Mouse (Mus musculus): ENCODE data around the gene Gpbar1. TPM values are rescaled to one million over a fixed set of nuclear protein-coding genes. Genes with fewer than 3 reads are reported as not detected.

Gpbar1 gene
- polyA plus RNA-seq, 1 experiment = 0.10 TPM

DNA sequence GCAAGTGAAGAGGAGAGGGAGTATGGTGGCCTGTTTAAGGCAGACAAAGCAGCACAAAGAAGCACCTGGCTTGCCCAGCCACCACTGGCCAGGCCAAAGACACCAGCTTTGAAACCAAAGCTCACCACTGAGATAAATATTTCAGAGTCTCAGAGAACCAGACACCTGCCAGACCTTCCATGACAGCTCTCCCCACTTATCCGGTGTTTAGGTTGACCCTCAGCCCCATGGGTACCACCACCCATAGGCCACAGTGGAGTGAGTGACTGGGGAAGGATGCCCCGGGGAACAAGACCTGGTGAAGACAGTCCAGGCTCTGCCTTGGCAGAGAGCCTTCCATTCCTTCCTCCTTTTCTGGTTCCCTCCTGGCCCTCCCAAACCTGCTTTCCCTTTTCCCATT is 24.5 kb downstream of the Gpbar1 start:
- 0 out of 2 replicates have a peak overlapping the region, but pooled peaks have one; percentile 15 for H3K27ac ChIP-seq (ENCODE audit: control insufficient read depth, insufficient read depth, low read depth, low read length)
- H3K4me3 ChIP-seq (ENCODE audit: control insufficient read depth, low read depth, low read length) = no peak overlapping the region
- peaks cover 8% of the 10 kb centered on the region for H3K4me1 ChIP-seq (ENCODE audit: control insufficient read depth, insufficient read depth, low read length)
- no peaks in the 10 kb centered on the region for H3K36me3 ChIP-seq (ENCODE audit: control insufficient read depth, insufficient read depth, low read length)
- H3K27me3 ChIP-seq (ENCODE audit: control insufficient read depth, insufficient read depth, low read length) = no peaks in the 10 kb centered on the region
- TF ChIP-seq POLR2A (IDR thresholded peaks at IDR 0.05; ENCODE audit: control insufficient read depth, low read depth, low read length) (no peak), CTCF (IDR thresholded peaks at IDR 0.05; ENCODE audit: control insufficient read depth, insufficient read depth, insufficient replicate concordance, low read depth, low read length) (no peak)

DNA sequence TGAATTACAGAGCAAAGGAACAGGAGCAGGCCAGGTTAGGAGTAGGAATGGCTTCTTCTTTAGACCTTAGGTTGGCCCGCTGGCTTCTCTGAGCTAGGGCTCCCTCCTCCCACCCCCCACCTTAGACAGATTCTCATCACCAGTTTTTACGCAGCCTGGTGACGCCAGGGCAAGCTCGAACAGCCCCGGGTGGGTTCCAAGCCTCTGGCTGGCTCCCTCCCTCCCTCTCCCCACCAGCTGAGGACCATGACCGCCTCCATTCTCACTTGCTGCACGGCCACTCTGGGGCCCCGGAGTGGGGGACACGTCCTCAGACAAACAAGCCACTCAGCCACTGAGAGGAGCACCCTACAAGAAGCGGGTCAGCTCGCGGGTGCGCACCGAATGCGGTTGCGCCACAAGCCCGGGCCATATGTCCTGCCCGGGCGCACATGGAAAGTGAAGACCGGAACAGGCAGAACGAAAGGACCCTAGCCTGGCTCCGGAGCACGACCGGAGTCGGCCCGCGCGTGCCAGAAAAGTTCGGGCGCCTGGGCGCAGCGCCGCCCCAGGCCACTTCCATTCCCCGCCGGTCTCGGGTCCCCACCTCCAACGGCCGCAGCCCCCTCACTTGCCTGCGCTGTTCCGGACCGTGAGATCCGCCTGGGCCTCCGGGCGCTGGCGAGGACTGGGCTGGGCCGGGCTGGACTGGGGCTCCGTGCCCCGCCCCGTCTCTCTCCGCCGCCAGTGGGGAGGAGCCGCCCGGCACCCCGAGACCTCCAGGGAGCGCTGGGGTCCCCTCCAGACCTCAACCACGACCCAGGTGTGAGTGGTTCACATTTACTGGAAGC is 25.4 kb downstream of the Gpbar1 start:
- peak overlapping the region; percentile 76 for H3K4me3 ChIP-seq (ENCODE audit: control insufficient read depth, low read depth, low read length)
- no peaks in the 10 kb centered on the region for H3K27me3 ChIP-seq (ENCODE audit: control insufficient read depth, insufficient read depth, low read length)
- TF ChIP-seq CTCF (IDR thresholded peaks at IDR 0.05; ENCODE audit: control insufficient read depth, insufficient read depth, insufficient replicate concordance, low read depth, low read length) (no peak), POLR2A (IDR thresholded peaks at IDR 0.05; ENCODE audit: control insufficient read depth, low read depth, low read length) (peak; percentile 57)
- peak overlapping the region; percentile 46 for H3K27ac ChIP-seq (ENCODE audit: control insufficient read depth, insufficient read depth, low read depth, low read length)
- peaks cover 8% of the 10 kb centered on the region for H3K4me1 ChIP-seq (ENCODE audit: control insufficient read depth, insufficient read depth, low read length)
- H3K36me3 ChIP-seq (ENCODE audit: control insufficient read depth, insufficient read depth, low read length) = no peaks in the 10 kb centered on the region

DNA sequence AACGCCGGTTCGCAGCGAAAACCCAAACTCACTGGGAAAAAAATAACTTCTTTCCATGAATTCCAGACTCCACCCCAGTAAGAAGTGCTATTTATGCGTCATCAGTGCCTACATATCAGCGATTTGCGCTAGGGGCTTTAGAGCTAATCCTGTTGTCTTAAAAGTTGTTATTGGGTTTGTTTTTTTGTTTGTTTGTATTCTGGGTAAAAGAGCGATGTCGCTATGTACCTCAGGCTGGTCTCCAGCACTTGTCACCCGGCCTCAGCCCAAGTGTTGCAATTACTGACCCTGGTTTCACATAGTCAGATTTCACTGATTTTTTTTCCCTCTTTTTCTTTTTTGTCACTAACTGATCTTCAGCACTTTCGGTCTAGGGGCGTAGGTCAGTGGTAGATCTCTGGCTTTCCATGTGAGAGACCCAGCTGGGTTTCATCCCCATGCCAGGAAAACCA is 26.0 kb downstream of the Gpbar1 start:
- TF ChIP-seq POLR2A (IDR thresholded peaks at IDR 0.05; ENCODE audit: control insufficient read depth, low read depth, low read length) (no peak), CTCF (IDR thresholded peaks at IDR 0.05; ENCODE audit: control insufficient read depth, insufficient read depth, insufficient replicate concordance, low read depth, low read length) (no peak)
- Histone ChIP-seq H3K27me3 (ENCODE audit: control insufficient read depth, insufficient read depth, low read length) (no peaks in the 10 kb centered on the region), H3K27ac (ENCODE audit: control insufficient read depth, insufficient read depth, low read depth, low read length) (peak overlapping the region; percentile 46), H3K36me3 (ENCODE audit: control insufficient read depth, insufficient read depth, low read length) (no peaks in the 10 kb centered on the region), H3K4me3 (ENCODE audit: control insufficient read depth, low read depth, low read length) (peak overlapping the region; percentile 76), H3K4me1 (ENCODE audit: control insufficient read depth, insufficient read depth, low read length) (peaks cover 8% of the 10 kb centered on the region)

DNA sequence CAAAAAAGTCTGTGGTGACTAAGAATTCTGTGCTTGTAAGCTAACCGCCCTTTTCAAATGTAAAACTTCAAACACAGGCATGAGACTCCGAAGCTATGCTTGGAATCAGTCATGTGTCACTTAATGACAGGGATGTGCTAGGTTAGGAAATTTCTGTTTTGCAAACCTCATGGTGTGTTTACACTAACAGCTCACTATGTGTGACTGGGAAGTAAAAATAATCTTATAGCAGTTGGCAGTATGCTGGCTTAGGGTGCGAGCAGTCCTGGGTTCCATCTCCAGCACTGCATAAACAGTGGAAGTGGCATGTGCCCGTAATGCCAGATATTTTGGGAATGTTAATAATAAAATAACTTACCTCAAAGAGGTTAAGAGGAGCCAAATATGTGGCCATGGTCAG is 26.6 kb downstream of the Gpbar1 start:
- no peak overlapping the region for H3K4me3 ChIP-seq (ENCODE audit: control insufficient read depth, low read depth, low read length)
- no peaks in the 10 kb centered on the region for H3K36me3 ChIP-seq (ENCODE audit: control insufficient read depth, insufficient read depth, low read length)
- no peaks in the 10 kb centered on the region for H3K27me3 ChIP-seq (ENCODE audit: control insufficient read depth, insufficient read depth, low read length)
- TF ChIP-seq CTCF (IDR thresholded peaks at IDR 0.05; ENCODE audit: control insufficient read depth, insufficient read depth, insufficient replicate concordance, low read depth, low read length) (no peak), POLR2A (IDR thresholded peaks at IDR 0.05; ENCODE audit: control insufficient read depth, low read depth, low read length) (no peak)
- no peak overlapping the region for H3K27ac ChIP-seq (ENCODE audit: control insufficient read depth, insufficient read depth, low read depth, low read length)
- H3K4me1 ChIP-seq (ENCODE audit: control insufficient read depth, insufficient read depth, low read length) = peaks cover 8% of the 10 kb centered on the region

DNA sequence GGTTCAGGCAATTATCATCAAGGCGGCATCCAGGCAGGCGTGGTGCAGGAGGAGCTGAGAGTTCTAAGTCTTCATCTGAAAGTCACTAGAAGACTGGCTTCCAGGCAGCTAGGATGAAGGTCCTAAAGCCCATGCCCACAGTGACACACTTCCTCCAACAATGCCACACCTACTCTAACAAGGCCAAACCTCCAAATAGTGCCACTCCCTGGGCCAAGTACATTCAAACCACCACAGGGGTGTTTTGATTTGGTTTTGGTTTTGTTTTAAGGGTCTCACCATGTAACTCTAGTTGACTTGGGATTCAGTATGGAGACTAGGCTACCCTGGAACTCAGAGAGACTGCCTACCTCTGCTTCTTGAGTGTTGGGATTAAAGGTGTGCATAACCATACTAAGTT is 27.2 kb downstream of the Gpbar1 start, which contains the start of gene Tmbim1:
Tmbim1 (minus strand) TSS at position 101 of the 400 bp plus-strand sequence.
- Histone ChIP-seq H3K4me3 (ENCODE audit: control insufficient read depth, low read depth, low read length) (peak within 1 kb of the TSS; percentile 76; the same call in 1 of the 2 replicates), H3K27me3 (ENCODE audit: control insufficient read depth, insufficient read depth, low read length) (no peaks in the 10 kb centered on the region), H3K4me1 (ENCODE audit: control insufficient read depth, insufficient read depth, low read length) (peaks cover 8% of the 10 kb centered on the region), H3K36me3 (ENCODE audit: control insufficient read depth, insufficient read depth, low read length) (no peaks in the 10 kb centered on the region), H3K27ac (ENCODE audit: control insufficient read depth, insufficient read depth, low read depth, low read length) (peak within 1 kb of the TSS; percentile 46; the same call in 1 of the 2 replicates)
- TF ChIP-seq CTCF (IDR thresholded peaks at IDR 0.05; ENCODE audit: control insufficient read depth, insufficient read depth, insufficient replicate concordance, low read depth, low read length) = no peak
- TF ChIP-seq POLR2A (IDR thresholded peaks at IDR 0.05; ENCODE audit: control insufficient read depth, low read depth, low read length) = no peak

DNA sequence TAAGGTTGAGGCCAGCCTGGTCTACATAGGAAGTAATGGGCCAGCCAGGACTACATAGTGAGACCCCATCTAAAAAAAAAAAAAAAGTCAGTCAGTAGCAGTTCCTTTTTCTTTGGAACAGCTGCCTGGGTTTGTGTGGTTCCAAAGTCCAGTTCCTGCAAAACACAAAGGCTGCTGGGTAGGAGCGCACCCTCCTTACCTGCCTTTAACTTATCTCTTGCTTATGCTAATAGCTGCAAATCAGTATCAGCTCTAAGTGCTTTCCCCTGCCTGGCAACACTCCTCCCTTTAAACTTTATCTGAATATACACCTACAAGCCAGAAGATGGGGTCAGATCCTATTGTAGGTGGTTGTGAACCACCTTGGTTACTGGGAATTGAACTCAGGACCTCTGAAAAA is 28.8 kb downstream of the Gpbar1 start:
- Histone ChIP-seq H3K4me1 (ENCODE audit: control insufficient read depth, insufficient read depth, low read length) (peaks cover 8% of the 10 kb centered on the region), H3K36me3 (ENCODE audit: control insufficient read depth, insufficient read depth, low read length) (no peaks in the 10 kb centered on the region), H3K27ac (ENCODE audit: control insufficient read depth, insufficient read depth, low read depth, low read length) (no peak overlapping the region), H3K4me3 (ENCODE audit: control insufficient read depth, low read depth, low read length) (no peak overlapping the region), H3K27me3 (ENCODE audit: control insufficient read depth, insufficient read depth, low read length) (no peaks in the 10 kb centered on the region)
- TF ChIP-seq CTCF (IDR thresholded peaks at IDR 0.05; ENCODE audit: control insufficient read depth, insufficient read depth, insufficient replicate concordance, low read depth, low read length) (no peak), POLR2A (IDR thresholded peaks at IDR 0.05; ENCODE audit: control insufficient read depth, low read depth, low read length) (no peak)

All from testis, adult 2 months (tissue).